Mouse (Mus musculus) limb, embryonic 11.5 days (tissue): ENCODE measurements around the gene Hddc3. TPM values are rescaled to one million over a fixed set of nuclear protein-coding genes. Genes with fewer than 3 reads are reported as not detected.

ENCODE experiments used
- ATAC-seq: fragments of 200-750 bp; cut with Nextera tagmentation; 2 replicates; pipeline ENCODE4 v1.8.0; 2017; ENCODE audit warnings: low read depth; ENCODE audit not compliant: insufficient number of reproducible peaks, low FRiP score, low TSS enrichment
- DNase-seq: peaks from one replicate; pipeline ENCODE4 v3.0.0-alpha.2; 2015; ENCODE audit warnings: low spot score
- H3K27ac ChIP-seq: fragments of 300-500 bp; sonication (generic); replicated peaks from 2 replicates; pipeline ENCODE4 v1.5.1; 2014; ENCODE audit warnings: low read depth, mild to moderate bottlenecking, low read length
- H3K27me3 ChIP-seq: fragments of 300-500 bp; sonication (generic); 2 replicates; pipeline ENCODE4 v1.6.1; 2014; ENCODE audit warnings: mild to moderate bottlenecking, low read length, mixed read lengths; ENCODE audit not compliant: control insufficient read depth, insufficient read depth
- H3K36me3 ChIP-seq: fragments of 300-500 bp; sonication (generic); 2 replicates; pipeline ENCODE4 v1.6.1; 2014; ENCODE audit warnings: mild to moderate bottlenecking, low read length, moderate library complexity, mixed read lengths; ENCODE audit not compliant: control insufficient read depth, insufficient read depth
- H3K4me1 ChIP-seq: fragments of 300-500 bp; sonication (generic); 2 replicates; pipeline ENCODE4 v1.6.1; 2014; ENCODE audit warnings: low read length, mixed read lengths; ENCODE audit not compliant: control insufficient read depth, insufficient read depth
- H3K4me2 ChIP-seq: fragments of 300-500 bp; sonication (generic); 2 replicates; pipeline ENCODE4 v1.6.1; 2014; ENCODE audit warnings: low read depth, mild to moderate bottlenecking, moderate library complexity; ENCODE audit not compliant: severe bottlenecking
- H3K4me3 ChIP-seq: fragments of 300-500 bp; sonication (generic); 2 replicates; pipeline ENCODE4 v1.5.1; 2014; ENCODE audit warnings: low read depth, low read length
- H3K9ac ChIP-seq: fragments of 300-500 bp; sonication (generic); 2 replicates; pipeline ENCODE4 v1.6.1; 2014; ENCODE audit warnings: mild to moderate bottlenecking, low read length
- H3K9me3 ChIP-seq: fragments of 300-500 bp; sonication (generic); 2 replicates; pipeline ENCODE4 v1.6.1; 2016; ENCODE audit warnings: low read length; ENCODE audit not compliant: control insufficient read depth
- WGBS: fragments of 180-500 bp; shearing (Covaris S2); extraction: QIAGEN DNeasy Blood & Tissue Kit; methylation state at CpG from one replicate; pipeline ENCODE4 v1.1.7; 2014; 5-methylcytosine and 5-hydroxymethylcytosine counted together
- polyA plus RNA-seq: library from polyadenylated mRNA; unstranded; fragments of >200 nt; fragmentation: Nextera tagmentation; extraction: Ambion mirVana; gene quantifications from 2 replicates; pipeline ENCODE4 v1.2.1, GENCODE M21; 2014

Hddc3 gene
- polyA plus RNA-seq, 1 experiment from 2014 or later: 27.5 TPM

GRCm38 (mm10) chr7:80373850-80374249 is 30.9 kb downstream of the Hddc3 start:
- Histone ChIP-seq H3K9ac (no peak overlapping the region), H3K36me3 (no peaks in the 10 kb centered on the region), H3K27me3 (no peaks in the 10 kb centered on the region), H3K27ac (no peak overlapping the region), H3K4me2 (no peak overlapping the region), H3K4me1 (peaks cover 9% of the 10 kb centered on the region; the same call in 1 of the 2 replicates), H3K4me3 (no peak overlapping the region), H3K9me3 (no peaks in the 10 kb centered on the region)
- DNase-seq (no peak), ATAC-seq (no peak)
- WGBS: 84% methylated on average over 12 of the region's 12 CpGs

DNA sequence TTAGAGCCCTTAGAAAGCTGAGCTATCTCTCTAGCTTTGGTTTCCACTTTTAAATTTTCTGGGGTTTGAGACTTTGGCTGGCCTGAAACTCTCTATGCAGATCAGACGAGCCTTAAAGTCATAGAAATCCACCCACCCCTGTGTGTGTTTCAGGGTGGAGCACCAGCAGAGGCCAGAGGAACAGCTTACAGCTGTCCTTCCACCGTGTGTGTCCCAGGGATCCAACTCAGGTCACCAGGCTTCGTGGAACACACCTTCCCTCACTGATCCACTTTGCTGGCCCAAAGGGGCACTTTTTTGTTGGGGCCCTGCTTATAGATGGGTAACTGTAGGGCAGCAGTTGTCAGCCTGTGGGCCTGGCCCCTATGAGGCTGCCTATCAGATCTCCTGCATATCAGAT is 31.4 kb downstream of the Hddc3 start:
- 71% methylated on average over 3 of the region's 3 CpGs for WGBS
- ATAC-seq (no peak), DNase-seq (no peak)
- Histone ChIP-seq H3K9ac (no peak overlapping the region), H3K27ac (no peak overlapping the region), H3K27me3 (no peaks in the 10 kb centered on the region), H3K9me3 (no peaks in the 10 kb centered on the region), H3K4me1 (peaks cover 6% of the 10 kb centered on the region; the same call in 1 of the 2 replicates), H3K4me2 (no peak overlapping the region), H3K36me3 (no peaks in the 10 kb centered on the region), H3K4me3 (no peak overlapping the region)

GRCm38 (mm10) chr7:80374733-80375132 is 31.8 kb downstream of the Hddc3 start:
- peaks cover 1% of the 10 kb centered on the region; the same call in 1 of the 2 replicates for H3K4me1 ChIP-seq
- ATAC-seq (no peak), DNase-seq (no peak)
- no peaks in the 10 kb centered on the region for H3K27me3 ChIP-seq
- H3K27ac ChIP-seq: no peak overlapping the region
- no peaks in the 10 kb centered on the region for H3K9me3 ChIP-seq
- no peak overlapping the region for H3K4me2 ChIP-seq
- H3K4me3 ChIP-seq: no peak overlapping the region
- no peaks in the 10 kb centered on the region for H3K36me3 ChIP-seq
- 89% methylated on average over 3 of the region's 3 CpGs for WGBS
- no peak overlapping the region for H3K9ac ChIP-seq

DNA sequence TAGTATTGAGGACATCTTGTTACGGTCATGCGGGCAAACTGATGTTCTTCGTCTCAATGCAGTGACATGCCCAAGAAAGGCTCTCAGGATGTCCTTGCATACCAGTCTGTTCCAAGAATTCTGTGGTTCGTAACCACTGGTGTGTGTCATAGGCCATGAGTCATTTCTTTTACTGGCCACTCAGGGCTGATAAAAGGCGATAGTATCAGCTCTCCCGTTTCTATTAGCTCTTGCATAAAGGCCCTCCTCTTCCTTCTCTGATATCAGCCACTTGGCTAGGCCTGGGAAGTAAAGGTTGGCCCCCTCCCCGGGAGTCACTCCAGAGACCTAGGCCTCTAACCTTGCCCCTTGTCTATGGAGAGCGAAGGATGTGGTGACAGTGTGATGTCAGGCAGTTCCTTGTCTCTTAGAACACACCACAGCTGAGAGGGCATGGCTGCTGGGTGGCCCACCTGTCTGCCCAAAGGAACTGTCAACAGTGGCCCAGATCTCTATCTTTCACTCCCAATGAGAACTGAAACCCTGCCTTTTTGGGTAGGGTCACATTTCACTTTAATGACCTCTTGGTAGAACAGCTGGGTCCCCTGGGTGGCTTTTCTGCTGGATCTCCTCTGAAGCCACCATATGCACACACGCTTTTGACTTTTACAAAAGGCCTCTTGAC is 32.6 kb downstream of the Hddc3 start:
- Histone ChIP-seq H3K27me3 (no peaks in the 10 kb centered on the region), H3K36me3 (no peaks in the 10 kb centered on the region), H3K9me3 (no peaks in the 10 kb centered on the region), H3K4me2 (no peak overlapping the region), H3K9ac (no peak overlapping the region), H3K27ac (no peak overlapping the region), H3K4me3 (no peak overlapping the region), H3K4me1 (no peaks in the 10 kb centered on the region)
- 86% methylated on average over 9 of the region's 9 CpGs for WGBS
- ATAC-seq (no peak), DNase-seq (no peak)

GRCm38 (mm10) chr7:80376192-80376591 is 33.3 kb downstream of the Hddc3 start:
- no peak overlapping the region for H3K4me3 ChIP-seq
- ATAC-seq (no peak), DNase-seq (no peak)
- H3K4me1 ChIP-seq: no peaks in the 10 kb centered on the region
- WGBS: 86% methylated on average over 10 of the region's 10 CpGs
- H3K27me3 ChIP-seq: no peaks in the 10 kb centered on the region
- H3K4me2 ChIP-seq: no peak overlapping the region
- no peak overlapping the region for H3K9ac ChIP-seq
- H3K27ac ChIP-seq: no peak overlapping the region
- no peaks in the 10 kb centered on the region for H3K36me3 ChIP-seq
- H3K9me3 ChIP-seq: no peaks in the 10 kb centered on the region

GRCm38 (mm10) chr7:80377471-80377870 is 34.6 kb downstream of the Hddc3 start:
- ATAC-seq (no peak), DNase-seq (peak; percentile 86)
- H3K9me3 ChIP-seq: no peaks in the 10 kb centered on the region
- H3K27me3 ChIP-seq: no peaks in the 10 kb centered on the region
- no peaks in the 10 kb centered on the region for H3K36me3 ChIP-seq
- no peak overlapping the region for H3K27ac ChIP-seq
- H3K4me2 ChIP-seq: no peak overlapping the region
- no peaks in the 10 kb centered on the region for H3K4me1 ChIP-seq
- no peak overlapping the region for H3K4me3 ChIP-seq
- 40% methylated on average over 6 of the region's 6 CpGs for WGBS
- no peak overlapping the region for H3K9ac ChIP-seq

DNA sequence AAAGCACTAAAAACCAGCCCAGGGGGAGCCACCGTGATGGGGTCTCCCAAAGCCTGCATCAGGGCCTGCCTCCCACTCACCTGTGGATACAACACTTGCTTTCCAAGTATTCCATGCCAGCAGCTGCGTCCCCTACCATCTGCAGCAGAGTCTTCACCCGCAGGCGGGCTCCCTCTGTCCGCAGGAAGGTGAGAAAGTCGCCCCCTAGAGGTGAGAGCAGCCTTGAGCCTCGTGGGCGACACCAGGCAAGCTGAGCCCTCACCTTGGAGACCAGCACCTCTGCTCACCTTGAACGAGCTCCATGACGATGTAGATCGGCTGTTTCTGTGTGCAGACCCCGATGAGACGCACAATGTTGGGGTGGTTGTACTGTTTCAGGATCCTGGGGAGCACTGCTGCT is 36.6 kb downstream of the Hddc3 start:
- ATAC-seq (no peak), DNase-seq (peak; percentile 57)
- no peak overlapping the region for H3K4me2 ChIP-seq
- no peak overlapping the region for H3K4me3 ChIP-seq
- 62% methylated on average over 13 of the region's 13 CpGs for WGBS
- H3K36me3 ChIP-seq: no peaks in the 10 kb centered on the region
- H3K27ac ChIP-seq: no peak overlapping the region
- no peak overlapping the region for H3K9ac ChIP-seq
- no peaks in the 10 kb centered on the region for H3K4me1 ChIP-seq
- H3K27me3 ChIP-seq: no peaks in the 10 kb centered on the region
- H3K9me3 ChIP-seq: no peaks in the 10 kb centered on the region

DNA sequence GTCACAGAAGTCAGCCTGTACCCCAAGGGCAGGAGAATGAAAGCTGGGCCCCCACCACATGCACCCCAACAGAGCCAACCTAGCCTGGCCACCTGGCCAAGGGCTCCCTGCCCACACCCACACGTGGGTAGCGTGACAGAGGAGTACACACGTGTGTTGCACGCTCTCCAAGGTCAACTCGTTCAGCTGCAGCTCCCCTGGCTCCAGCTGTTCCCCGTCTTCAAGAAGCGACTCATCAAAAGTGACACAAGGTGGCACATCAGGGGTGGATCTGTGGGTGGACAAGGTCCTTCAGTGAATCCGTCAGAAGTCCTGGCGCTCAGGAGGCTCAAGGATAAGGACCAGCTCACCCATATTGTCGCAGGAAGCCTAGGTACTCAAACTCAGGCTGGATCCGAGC is 40.0 kb downstream of the Hddc3 start:
- Histone ChIP-seq H3K27ac (no peak overlapping the region), H3K4me3 (no peak overlapping the region)
- ATAC-seq: no peak

More for the DNA sequence above, 40.0 kb downstream of the Hddc3 start:
- Histone ChIP-seq H3K4me1 (peaks cover 12% of the 10 kb centered on the region), H3K4me2 (no peak overlapping the region), H3K27me3 (no peaks in the 10 kb centered on the region), H3K36me3 (no peaks in the 10 kb centered on the region), H3K9ac (no peak overlapping the region), H3K9me3 (no peaks in the 10 kb centered on the region)
- no peak for DNase-seq
- 70% methylated on average over 11 of the region's 11 CpGs for WGBS
